Mouse (Mus musculus): ENCODE measurements around the gene Lamp3. TPM values are rescaled to one million over a fixed set of nuclear protein-coding genes. Genes with fewer than 3 reads are reported as not detected.
"Not testable (repeated sequence)": the region's sequence is repeated elsewhere in the genome, so short reads cannot be mapped to it uniquely, and the experiment has no call there.

Lamp3 gene
- not detected in 2 replicates for polyA plus RNA-seq (2011; ENCODE audit: insufficient read length, low read depth, missing spikeins)

DNA sequence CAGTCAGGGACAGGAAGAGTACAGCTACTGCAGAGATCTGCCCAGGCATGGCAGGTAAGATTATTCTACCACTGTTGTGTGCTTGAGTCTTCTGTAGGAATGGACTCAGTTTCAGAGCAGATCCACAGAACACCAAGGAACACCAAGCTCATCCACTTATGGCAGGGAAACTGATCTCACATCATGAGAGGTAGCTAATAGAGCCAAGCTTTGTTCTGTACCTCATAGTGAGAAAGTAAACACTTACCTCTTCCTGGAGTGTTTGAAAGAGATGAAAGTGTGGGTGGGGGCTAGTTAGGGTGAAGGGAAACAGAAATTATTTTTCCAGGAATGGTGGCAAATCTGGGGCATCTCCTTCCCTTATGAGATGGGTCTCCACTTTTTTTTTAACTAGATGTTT is at the start of gene Lamp3:
Lamp3 (minus strand) TSS at position 160 of the 400 bp plus-strand sequence.
- Histone ChIP-seq H3K27ac (ENCODE audit: insufficient read depth, low read length) (no peak within 1 kb of the TSS), H3K4me3 (ENCODE audit: insufficient read depth, low read length) (no peak within 1 kb of the TSS), H3K4me1 (ENCODE audit: control insufficient read depth, insufficient read depth, low read length) (no peaks in the 10 kb centered on the region)
- TF ChIP-seq CTCF (IDR thresholded peaks at IDR 0.05; ENCODE audit: borderline replicate concordance, insufficient read depth, low read length), result no peak
- no peak for TF ChIP-seq POLR2A (IDR thresholded peaks at IDR 0.05; ENCODE audit: low read depth, low read length)

GRCm38 (mm10) chr16:19732896-19733295 is 26.7 kb upstream of the Lamp3 start:
- TF ChIP-seq POLR2A (IDR thresholded peaks at IDR 0.05; ENCODE audit: low read depth, low read length) (no peak), CTCF (IDR thresholded peaks at IDR 0.05; ENCODE audit: borderline replicate concordance, insufficient read depth, low read length) (no peak)
- H3K27ac ChIP-seq (ENCODE audit: insufficient read depth, low read length), result no peak overlapping the region
- H3K4me1 ChIP-seq (ENCODE audit: control insufficient read depth, insufficient read depth, low read length), result no peaks in the 10 kb centered on the region
- H3K4me3 ChIP-seq (ENCODE audit: insufficient read depth, low read length), result no peak overlapping the region

DNA sequence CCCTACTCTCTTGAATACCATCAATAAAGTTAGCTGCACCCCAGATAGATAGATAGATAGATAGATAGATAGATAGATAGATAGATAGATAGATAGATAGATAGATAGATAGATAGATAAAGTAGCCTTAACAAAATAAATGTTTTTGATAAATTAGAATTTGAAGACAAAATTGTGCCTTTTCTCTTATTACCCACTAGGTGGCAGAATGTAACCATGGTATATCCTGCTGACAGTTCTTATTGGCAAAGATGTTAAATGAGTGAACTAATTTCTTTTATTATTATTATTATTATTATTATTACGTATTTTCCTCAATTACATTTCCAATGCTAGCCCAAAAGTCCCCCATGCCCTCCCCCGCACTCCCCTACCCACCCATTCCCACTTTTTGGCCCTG is 18.0 kb upstream of the Lamp3 start:
- H3K4me3 ChIP-seq (ENCODE audit: insufficient read depth, low read length); H3K27ac ChIP-seq (ENCODE audit: insufficient read depth, low read length); H3K4me1 ChIP-seq (ENCODE audit: control insufficient read depth, insufficient read depth, low read length): not testable (repeated sequence)

GRCm38 (mm10) chr16:19720959-19721358 is 14.8 kb upstream of the Lamp3 start:
- H3K27ac ChIP-seq (ENCODE audit: insufficient read depth, low read length), result no peak overlapping the region
- TF ChIP-seq CTCF (IDR thresholded peaks at IDR 0.05; ENCODE audit: borderline replicate concordance, insufficient read depth, low read length) (no peak), POLR2A (IDR thresholded peaks at IDR 0.05; ENCODE audit: low read depth, low read length) (no peak)
- no peak overlapping the region for H3K4me3 ChIP-seq (ENCODE audit: insufficient read depth, low read length)
- no peaks in the 10 kb centered on the region for H3K4me1 ChIP-seq (ENCODE audit: control insufficient read depth, insufficient read depth, low read length)

- H3K4me3 ChIP-seq (ENCODE audit: insufficient read depth, low read length), result no peak overlapping the region
- no peak overlapping the region for H3K27ac ChIP-seq (ENCODE audit: insufficient read depth, low read length)
- TF ChIP-seq CTCF (IDR thresholded peaks at IDR 0.05; ENCODE audit: borderline replicate concordance, insufficient read depth, low read length) (no peak), POLR2A (IDR thresholded peaks at IDR 0.05; ENCODE audit: low read depth, low read length) (no peak)
- no peaks in the 10 kb centered on the region for H3K4me1 ChIP-seq (ENCODE audit: control insufficient read depth, insufficient read depth, low read length)
Observed at GRCm38 (mm10) chr16:19707381-19707780, 1.2 kb upstream of the Lamp3 start.

DNA sequence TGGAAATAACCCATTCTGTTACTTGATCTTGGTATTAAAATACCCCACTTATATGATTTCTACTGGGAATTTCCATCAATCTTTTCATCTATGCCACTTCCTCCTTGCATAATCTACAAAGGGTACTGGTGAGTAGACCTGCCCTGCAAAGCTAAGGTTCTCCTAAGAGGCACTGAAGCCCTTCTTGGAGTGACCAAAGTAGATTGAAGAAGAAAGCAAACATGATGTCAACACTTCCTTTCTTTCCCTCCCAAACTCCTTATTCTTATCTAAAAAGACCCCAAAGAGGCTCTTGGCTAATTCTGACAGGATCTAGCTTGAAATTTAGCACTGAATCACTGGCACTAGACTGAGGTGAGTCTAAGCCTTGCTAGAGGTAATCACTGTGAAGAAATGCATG is 7.0 kb downstream of the Lamp3 start:
- no peaks in the 10 kb centered on the region for H3K4me1 ChIP-seq (ENCODE audit: control insufficient read depth, insufficient read depth, low read length)
- H3K4me3 ChIP-seq (ENCODE audit: insufficient read depth, low read length), result no peak overlapping the region
- no peak overlapping the region for H3K27ac ChIP-seq (ENCODE audit: insufficient read depth, low read length)
- TF ChIP-seq CTCF (IDR thresholded peaks at IDR 0.05; ENCODE audit: borderline replicate concordance, insufficient read depth, low read length) (no peak), POLR2A (IDR thresholded peaks at IDR 0.05; ENCODE audit: low read depth, low read length) (no peak)

- H3K27ac ChIP-seq (ENCODE audit: insufficient read depth, low read length), result no peak overlapping the region
- TF ChIP-seq POLR2A (IDR thresholded peaks at IDR 0.05; ENCODE audit: low read depth, low read length), result no peak
- TF ChIP-seq CTCF (IDR thresholded peaks at IDR 0.05; ENCODE audit: borderline replicate concordance, insufficient read depth, low read length), result no peak
- no peak overlapping the region for H3K4me3 ChIP-seq (ENCODE audit: insufficient read depth, low read length)
- no peaks in the 10 kb centered on the region for H3K4me1 ChIP-seq (ENCODE audit: control insufficient read depth, insufficient read depth, low read length)
Observed at GRCm38 (mm10) chr16:19670768-19671357, 35.3 kb downstream of the Lamp3 start.

DNA sequence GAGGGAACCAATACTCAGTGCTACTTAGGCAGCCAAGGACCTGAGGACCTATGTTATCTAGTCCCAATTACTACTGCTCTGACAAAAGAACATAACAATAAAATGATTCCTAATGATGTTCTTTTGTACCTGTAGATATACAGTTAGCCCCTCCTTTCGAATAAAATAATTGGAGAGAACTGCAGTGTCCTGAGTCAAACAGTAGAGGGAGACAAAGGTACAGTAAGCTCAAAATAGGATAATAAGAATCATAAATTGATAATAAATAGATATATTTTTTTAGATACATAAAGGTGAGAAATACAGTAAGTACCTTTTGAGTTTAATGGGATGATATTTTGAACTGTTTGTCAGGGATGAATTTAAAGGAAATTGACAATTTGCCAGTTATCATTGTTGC is 39.9 kb downstream of the Lamp3 start:
- H3K27ac ChIP-seq (ENCODE audit: insufficient read depth, low read length), result no peak overlapping the region
- no peak overlapping the region for H3K4me3 ChIP-seq (ENCODE audit: insufficient read depth, low read length)
- TF ChIP-seq POLR2A (IDR thresholded peaks at IDR 0.05; ENCODE audit: low read depth, low read length) (no peak), CTCF (IDR thresholded peaks at IDR 0.05; ENCODE audit: borderline replicate concordance, insufficient read depth, low read length) (no peak)
- H3K4me1 ChIP-seq (ENCODE audit: control insufficient read depth, insufficient read depth, low read length), result no peaks in the 10 kb centered on the region

GRCm38 (mm10) chr16:19629816-19630215 is 76.4 kb downstream of the Lamp3 start, which contains the start of gene Olfr171:
Gene Olfr171 (minus strand): TSS chr16:19629916.
- H3K27ac ChIP-seq (ENCODE audit: insufficient read depth, low read length), result no peak within 1 kb of the TSS
- H3K4me3 ChIP-seq (ENCODE audit: insufficient read depth, low read length), result no peak within 1 kb of the TSS
- TF ChIP-seq POLR2A (IDR thresholded peaks at IDR 0.05; ENCODE audit: low read depth, low read length) (no peak), CTCF (IDR thresholded peaks at IDR 0.05; ENCODE audit: borderline replicate concordance, insufficient read depth, low read length) (no peak)
- H3K4me1 ChIP-seq (ENCODE audit: control insufficient read depth, insufficient read depth, low read length), result no peaks in the 10 kb centered on the region

GRCm38 (mm10) chr16:19611782-19612181 is 94.4 kb downstream of the Lamp3 start, which contains the start of gene Olfr170:
Gene Olfr170 (minus strand): TSS chr16:19611882.
- not testable (repeated sequence) for H3K4me1 ChIP-seq (ENCODE audit: control insufficient read depth, insufficient read depth, low read length); H3K27ac ChIP-seq (ENCODE audit: insufficient read depth, low read length); H3K4me3 ChIP-seq (ENCODE audit: insufficient read depth, low read length)

Other genes starting within 250 kb of the Lamp3 start
- not detected in 2 replicates for gene Olfr166, start 222.7 kb downstream of the Lamp3 start, polyA plus RNA-seq (2011; ENCODE audit: insufficient read length, low read depth, missing spikeins)
- gene Olfr167, start 184.1 kb downstream of the Lamp3 start, polyA plus RNA-seq (2011; ENCODE audit: insufficient read length, low read depth, missing spikeins), result not detected in 2 replicates
- not detected in 2 replicates for gene Olfr168, start 170.8 kb downstream of the Lamp3 start, polyA plus RNA-seq (2011; ENCODE audit: insufficient read length, low read depth, missing spikeins)
- gene Olfr169, start 134.6 kb downstream of the Lamp3 start, polyA plus RNA-seq (2011; ENCODE audit: insufficient read length, low read depth, missing spikeins), result not detected in 2 replicates
- not detected in 2 replicates for gene Olfr170, start 94.5 kb downstream of the Lamp3 start, polyA plus RNA-seq (2011; ENCODE audit: insufficient read length, low read depth, missing spikeins)
- not detected in 2 replicates for gene Olfr171, start 76.5 kb downstream of the Lamp3 start, polyA plus RNA-seq (2011; ENCODE audit: insufficient read length, low read depth, missing spikeins)
- 9.7 and 14.0 TPM in 2 replicates for gene B3gnt5, start 53.8 kb upstream of the Lamp3 start, polyA plus RNA-seq (2011; ENCODE audit: insufficient read length, low read depth, missing spikeins)